Mouse (Mus musculus) heart, embryonic 11.5 days (tissue): ENCODE results near the gene Hmgcll1. TPM values are rescaled to one million over a fixed set of nuclear protein-coding genes. Genes with fewer than 3 reads are reported as not detected.

Experiments
- ATAC-seq: fragments of 200-750 bp; cut with Nextera tagmentation; replicated peaks from 2 replicates; pipeline ENCODE4 v1.8.0; 2017; ENCODE audit warnings: moderate library complexity; ENCODE audit not compliant: insufficient number of reproducible peaks, low FRiP score, low TSS enrichment
- H3K27ac ChIP-seq: fragments of 300-500 bp; sonication (generic); 2 replicates; pipeline ENCODE4 v1.5.1; 2014; ENCODE audit warnings: mild to moderate bottlenecking, low read depth, low read length
- H3K27me3 ChIP-seq: fragments of 300-500 bp; sonication (generic); 2 replicates; pipeline ENCODE4 v1.6.1; 2014; ENCODE audit warnings: mild to moderate bottlenecking, low read length, mixed read lengths; ENCODE audit not compliant: control insufficient read depth, insufficient read depth
- H3K36me3 ChIP-seq: fragments of 300-500 bp; sonication (generic); 2 replicates; pipeline ENCODE4 v1.6.1; 2014; ENCODE audit warnings: mild to moderate bottlenecking, low read length, moderate library complexity, mixed read lengths; ENCODE audit not compliant: control insufficient read depth, insufficient read depth
- H3K4me1 ChIP-seq: fragments of 300-500 bp; sonication (generic); 2 replicates; pipeline ENCODE4 v1.6.1; 2014; ENCODE audit warnings: low read length; ENCODE audit not compliant: control insufficient read depth, insufficient read depth
- H3K4me2 ChIP-seq: fragments of 300-500 bp; sonication (generic); 2 replicates; pipeline ENCODE4 v1.6.1; 2014; ENCODE audit warnings: mild to moderate bottlenecking, moderate library complexity
- H3K4me3 ChIP-seq: fragments of 300-500 bp; sonication (generic); 2 replicates; pipeline ENCODE4 v1.5.1; 2014; ENCODE audit warnings: low read depth, low read length
- H3K9ac ChIP-seq: fragments of 300-500 bp; sonication (generic); 2 replicates; pipeline ENCODE4 v1.6.1; 2014; ENCODE audit warnings: mild to moderate bottlenecking, low read depth, low read length, moderate library complexity
- H3K9me3 ChIP-seq: fragments of 300-500 bp; sonication (generic); replicated peaks from 2 replicates; pipeline ENCODE4 v1.6.1; 2016; ENCODE audit warnings: low read length; ENCODE audit not compliant: control insufficient read depth
- WGBS: fragments of 180-500 bp; shearing (Covaris S2); extraction: QIAGEN DNeasy Blood & Tissue Kit; methylation state at CpG from one replicate; pipeline ENCODE4 v1.1.7; 2014; ENCODE audit not compliant: insufficient replicate concordance; 5-methylcytosine and 5-hydroxymethylcytosine counted together
- polyA plus RNA-seq: library from polyadenylated mRNA; unstranded; fragments of >200 nt; fragmentation: Nextera tagmentation; extraction: Ambion mirVana; gene quantifications from 2 replicates; pipeline ENCODE4 v1.2.1, GENCODE M21; 2014

Hmgcll1 gene
- polyA plus RNA-seq, 1 experiment from 2014 or later, result 3.5 TPM

DNA sequence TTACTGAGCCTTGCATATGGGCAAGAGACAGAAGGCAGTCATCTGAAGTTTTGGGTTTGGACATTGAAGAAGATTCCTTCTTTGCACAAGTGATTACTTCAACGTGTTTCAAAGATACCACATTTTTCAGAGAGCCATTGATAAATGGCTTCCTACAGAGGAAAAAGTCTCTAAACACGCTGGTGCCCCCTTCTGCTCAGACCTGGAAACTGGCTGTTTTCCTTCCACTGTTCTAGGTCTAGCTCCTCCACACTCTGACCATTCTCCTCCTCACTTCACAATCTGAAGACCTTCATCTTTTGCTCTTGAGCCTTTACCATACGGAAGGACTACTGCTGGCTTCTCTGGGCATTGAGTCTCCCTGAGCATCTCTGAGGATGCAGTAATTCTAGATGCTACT is 153.7 kb downstream of the Hmgcll1 start:
- Histone ChIP-seq H3K36me3 (no peaks in the 10 kb centered on the region), H3K9ac (no peak overlapping the region), H3K4me1 (no peaks in the 10 kb centered on the region), H3K9me3 (no peaks in the 10 kb centered on the region), H3K4me2 (no peak overlapping the region), H3K4me3 (no peak overlapping the region), H3K27me3 (no peaks in the 10 kb centered on the region), H3K27ac (no peak overlapping the region)
- WGBS, result 44% methylated on average over 3 of the region's 3 CpGs
- no peak for ATAC-seq

DNA sequence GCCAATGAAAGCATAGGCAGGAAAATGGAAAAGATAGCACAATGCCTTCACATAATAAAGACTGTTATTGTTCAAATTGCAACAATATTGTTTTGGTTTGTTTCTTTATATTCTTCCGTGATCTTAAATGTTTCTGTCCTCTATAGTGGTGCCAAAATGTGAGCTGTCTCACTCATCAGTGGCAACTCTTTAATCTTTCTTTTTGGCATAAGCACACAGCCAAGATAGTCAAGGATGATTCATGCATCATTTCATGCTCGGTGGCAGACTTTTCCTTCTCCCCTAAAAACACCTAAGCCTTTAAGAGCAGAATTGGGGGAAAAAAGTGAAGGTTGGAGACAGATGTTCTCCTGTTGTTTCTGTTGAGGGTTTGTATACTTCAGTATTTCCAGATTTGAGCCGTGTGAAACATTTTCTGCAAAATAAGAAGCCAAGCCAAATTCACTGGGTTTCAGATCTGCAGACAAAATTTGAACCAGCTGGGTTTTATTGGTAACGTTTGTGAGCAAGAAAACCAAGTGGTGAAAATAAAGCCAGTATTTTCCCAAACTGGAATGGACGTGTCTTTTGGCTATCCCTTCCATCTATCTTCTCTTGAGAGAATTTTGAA is 158.1 kb downstream of the Hmgcll1 start:
- no peak overlapping the region for H3K4me3 ChIP-seq
- H3K36me3 ChIP-seq, result no peaks in the 10 kb centered on the region
- WGBS, result 68% methylated on average over 5 of the region's 5 CpGs
- H3K9me3 ChIP-seq, result no peaks in the 10 kb centered on the region
- no peak for ATAC-seq
- no peaks in the 10 kb centered on the region for H3K27me3 ChIP-seq
- no peaks in the 10 kb centered on the region for H3K4me1 ChIP-seq
- H3K27ac ChIP-seq, result no peak overlapping the region
- no peak overlapping the region for H3K4me2 ChIP-seq
- no peak overlapping the region for H3K9ac ChIP-seq

DNA sequence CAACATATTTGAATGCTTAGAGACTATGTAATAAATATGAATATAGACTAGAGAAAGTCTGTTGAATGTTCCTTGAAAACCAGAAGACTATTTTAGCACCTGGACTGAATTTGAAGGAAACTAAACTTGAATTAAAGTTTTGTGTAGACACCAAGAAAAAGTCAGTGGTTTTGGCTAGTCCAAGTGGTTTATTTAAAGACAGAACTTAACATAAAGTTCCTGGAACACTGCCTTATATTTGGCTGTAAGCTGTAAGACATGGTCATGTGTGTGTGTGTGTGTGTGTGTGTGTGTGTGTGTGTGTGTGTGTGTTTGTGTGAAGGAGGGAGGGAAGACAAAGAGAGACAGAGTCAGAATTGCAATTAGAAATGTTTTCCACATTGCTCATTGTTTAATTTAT is 164.6 kb downstream of the Hmgcll1 start:
- Histone ChIP-seq H3K4me3 (no peak overlapping the region), H3K4me2 (no peak overlapping the region), H3K4me1 (no peaks in the 10 kb centered on the region), H3K36me3 (no peaks in the 10 kb centered on the region), H3K27ac (no peak overlapping the region), H3K9me3 (no peaks in the 10 kb centered on the region), H3K27me3 (no peaks in the 10 kb centered on the region), H3K9ac (no peak overlapping the region)
- ATAC-seq, result no peak

Other genes with a start within 250 kb of the Hmgcll1 start
- 11.2 and 14.5 TPM in 2 replicates for gene Bmp5, start 239.5 kb upstream of the Hmgcll1 start, polyA plus RNA-seq
- not detected in 2 replicates for gene Gfral, start 198.8 kb downstream of the Hmgcll1 start, polyA plus RNA-seq